Mouse (Mus musculus) erythroblast, embryonic 14.5 days (primary cell): ENCODE measurements around the gene Olfr572.

Source experiments
- GATA1 ChIP-seq: IDR thresholded peaks from 2 replicates; pipeline ENCODE4 v1.6.1; 2012; ENCODE audit warnings: low read length, inconsistent platforms, mixed read lengths
- TAL1 ChIP-seq: IDR thresholded peaks from 3 replicates; pipeline ENCODE4 v1.6.1; 2012; ENCODE audit warnings: low read length, inconsistent platforms, mixed read lengths

DNA sequence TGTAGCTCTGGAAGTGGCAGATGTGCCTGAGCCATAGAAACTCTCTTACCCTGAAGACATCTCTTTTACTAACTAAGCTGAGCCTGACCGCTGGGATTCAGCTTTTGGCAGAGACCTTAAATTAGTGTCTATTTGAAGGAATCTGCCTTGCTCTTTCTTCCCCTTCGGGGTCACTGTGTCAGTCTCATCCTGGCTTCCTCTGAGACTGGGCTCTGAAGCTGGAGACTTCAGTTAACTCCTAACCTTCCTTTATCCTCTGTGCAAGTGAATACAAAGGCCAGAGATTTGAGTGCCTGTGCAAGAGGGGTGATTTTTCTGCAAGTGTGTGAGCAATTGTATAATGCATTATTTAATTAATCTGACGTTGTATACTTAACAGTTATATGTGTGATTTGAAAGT lies 33.4 kb upstream of the Olfr572 start, which contains the start of gene Olfr569:
- TF ChIP-seq GATA1 (no peak), TAL1 (no peak)
